Mouse (Mus musculus): ENCODE results near the gene Gpc3. TPM values are rescaled to one million over a fixed set of nuclear protein-coding genes. Genes with fewer than 3 reads are reported as not detected.

Gene Gpc3
- polyA plus RNA-seq (2014; fragmentation: Illumina TruSeq; extraction: RNeasy Lipid Tissue Mini Kit (QIAGEN cat#74804)) = 65.3 TPM

DNA sequence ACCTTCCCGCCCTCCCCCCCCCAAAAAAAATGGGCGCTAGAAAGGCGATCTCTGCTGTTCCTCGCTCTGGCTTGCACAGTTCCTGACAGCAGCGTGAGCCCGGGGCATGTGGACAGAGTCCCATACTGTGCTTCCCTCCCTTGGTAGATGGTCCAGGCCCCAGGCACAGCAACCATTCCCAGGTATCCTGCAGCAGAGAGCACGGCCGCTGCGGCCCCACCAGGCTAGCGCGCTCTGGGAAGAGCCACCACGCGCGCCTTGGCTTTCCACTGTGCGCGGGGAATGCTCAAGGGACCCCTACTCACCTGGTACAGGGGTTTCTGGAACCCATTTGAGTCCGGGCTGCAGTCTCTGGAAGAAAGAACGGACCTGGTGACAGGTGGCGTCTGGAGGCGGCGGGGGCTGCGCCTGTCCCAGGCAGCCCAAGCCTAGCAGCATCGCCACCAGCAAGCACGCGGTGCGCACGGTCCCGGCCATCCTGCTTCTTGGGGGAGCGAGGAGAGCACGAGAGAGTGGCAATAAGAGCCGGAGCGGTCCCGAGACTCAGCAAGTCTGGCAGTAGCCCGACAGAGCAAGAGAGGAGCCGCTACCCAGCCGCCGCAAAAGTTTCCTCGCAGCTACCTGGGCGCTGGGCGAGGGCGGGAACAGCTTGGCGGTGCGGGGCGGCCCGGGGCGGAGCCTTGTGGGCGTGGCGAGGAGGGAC, at the start of gene Gpc3:
Gpc3 (minus strand) TSS at position 623 of the 703 bp plus-strand sequence.

Other genes with a start within 250 kb of the Gpc3 start
- 16.1 TPM for gene Ccdc160, start 177.2 kb upstream of the Gpc3 start, polyA plus RNA-seq (2014; fragmentation: Illumina TruSeq; extraction: RNeasy Lipid Tissue Mini Kit (QIAGEN cat#74804))

Measured in ovary, adult 10 weeks (tissue).